Mouse (Mus musculus) liver, adult 2 months (tissue): Measurements from ENCODE around the gene Scn3a. TPM values are rescaled to one million over a fixed set of nuclear protein-coding genes. Genes with fewer than 3 reads are reported as not detected.

Experiments used
- DNase-seq: peaks from one replicate; pipeline ENCODE4 v3.0.0-alpha.2; 2011; ENCODE audit warnings: low read depth, low spot score; ENCODE audit errors: extremely low read depth
- H3K27ac ChIP-seq: fragments of 200-500 bp; replicated peaks from 2 replicates; pipeline ENCODE4 v1.5.1; 2012; ENCODE audit warnings: low read depth, mild to moderate bottlenecking, control low read depth, inconsistent platforms, low read length; ENCODE audit not compliant: insufficient read depth
- H3K27me3 ChIP-seq: fragments of 200-500 bp; 2 replicates; pipeline ENCODE4 v1.6.1; 2012; ENCODE audit warnings: mild to moderate bottlenecking, moderate library complexity, low read length, inconsistent platforms; ENCODE audit not compliant: control insufficient read depth, insufficient read depth
- H3K36me3 ChIP-seq: fragments of 200-500 bp; 2 replicates; pipeline ENCODE4 v1.6.1; 2012; ENCODE audit warnings: low read length, inconsistent platforms; ENCODE audit not compliant: control insufficient read depth, insufficient read depth
- H3K4me1 ChIP-seq: fragments of 200-500 bp; 2 replicates; pipeline ENCODE4 v1.6.1; 2011; ENCODE audit warnings: low read length; ENCODE audit not compliant: control insufficient read depth, insufficient read depth
- H3K4me3 ChIP-seq: fragments of 200-500 bp; 2 replicates; pipeline ENCODE4 v1.5.1; 2011; ENCODE audit warnings: low read depth, mild to moderate bottlenecking, control low read depth, low read length, moderate library complexity; ENCODE audit not compliant: insufficient read depth
- H3K79me2 ChIP-seq: fragments of 200-500 bp; 2 replicates; pipeline ENCODE4 v1.6.1; 2012; ENCODE audit warnings: inconsistent platforms, mild to moderate bottlenecking, low read length, moderate library complexity; ENCODE audit not compliant: control insufficient read depth, insufficient read depth
- H3K9ac ChIP-seq: fragments of 200-500 bp; 2 replicates; pipeline ENCODE4 v1.6.1; 2012; ENCODE audit warnings: low read depth, mild to moderate bottlenecking, control low read depth, inconsistent platforms, low read length
- CTCF ChIP-seq: fragments of 200-500 bp; IDR thresholded peaks from 2 replicates; pipeline ENCODE4 v1.5.1; 2011; ENCODE audit warnings: low read depth, low read length, control low read depth
- POLR2A ChIP-seq: fragments of 200-500 bp; IDR thresholded peaks from 2 replicates; pipeline ENCODE4 v1.6.1; 2011; ENCODE audit warnings: low read length, control low read depth; ENCODE audit not compliant: insufficient read depth; ENCODE audit errors: extremely low read depth
- WGBS: fragments of 180-500 bp; shearing (Covaris S2); methylation state at CpG from one replicate; pipeline ENCODE4 v1.1.7; 2018; 5-methylcytosine and 5-hydroxymethylcytosine counted together
- polyA plus RNA-seq: library from polyadenylated mRNA; depleted of rRNA; stranded (reverse); fragments of >200 nt; gene quantifications from 2 replicates; pipeline ENCODE4 v1.2.3, GENCODE M21; 2012
- total RNA-seq: library from RNA; depleted of rRNA; stranded (reverse); fragments of >200 nt; gene quantifications from 2 replicates; pipeline ENCODE4 v1.2.3, GENCODE M21; 2014

Scn3a gene
- total and polyA plus RNA-seq, 2 experiments: 0.05 to 0.18 TPM

DNA sequence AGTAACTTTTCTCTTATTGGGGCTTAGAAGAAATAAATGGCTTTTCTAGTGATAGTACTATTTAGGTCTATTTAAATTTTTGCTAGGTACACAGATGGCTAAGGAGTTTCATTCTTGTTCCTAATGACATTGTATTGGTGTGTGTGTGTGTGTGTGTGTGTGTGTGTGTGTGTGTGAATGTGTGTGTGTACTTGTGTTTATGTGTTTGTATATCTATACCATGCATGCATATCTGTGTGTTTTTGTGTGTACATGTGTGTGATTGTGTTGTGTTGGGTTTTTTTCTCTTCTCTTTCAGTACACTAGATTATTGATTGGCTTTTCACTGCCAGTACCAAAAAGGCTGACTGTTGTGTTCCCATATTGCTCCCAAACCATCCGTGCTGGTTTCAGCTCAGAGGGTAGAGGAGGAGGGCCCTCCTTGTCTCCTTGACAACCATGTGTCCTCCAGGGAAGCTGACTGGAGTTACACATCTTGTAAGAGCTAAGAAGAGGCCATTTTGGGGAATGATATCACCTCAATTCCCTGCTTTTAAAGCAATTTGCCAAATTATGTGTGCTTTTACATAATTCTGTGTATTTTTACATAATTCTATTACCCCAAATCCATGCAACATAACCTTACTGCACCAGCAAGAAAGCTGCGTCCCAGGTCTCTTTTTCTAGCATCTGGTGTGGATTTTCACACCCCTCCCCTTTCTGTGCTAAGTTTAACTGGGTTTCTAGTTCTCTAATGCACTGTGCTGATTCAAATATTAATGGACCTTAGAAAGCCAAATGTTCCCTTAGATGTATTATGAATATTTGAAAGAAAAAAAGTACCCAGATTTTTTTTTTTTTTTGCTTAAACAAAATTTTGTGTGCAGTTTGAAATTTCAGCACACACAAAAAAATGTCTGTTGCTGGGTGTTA lies 116.7 kb downstream of the Scn3a start:
- Histone ChIP-seq H3K79me2 (no peaks in the 10 kb centered on the region), H3K27me3 (no peaks in the 10 kb centered on the region), H3K27ac (no peak overlapping the region), H3K4me3 (no peak overlapping the region), H3K36me3 (no peaks in the 10 kb centered on the region), H3K4me1 (no peaks in the 10 kb centered on the region), H3K9ac (no peak overlapping the region)
- WGBS: 60% methylated on average over 2 of the region's 2 CpGs
- TF ChIP-seq POLR2A: no peak
- DNase-seq: no peak

DNA sequence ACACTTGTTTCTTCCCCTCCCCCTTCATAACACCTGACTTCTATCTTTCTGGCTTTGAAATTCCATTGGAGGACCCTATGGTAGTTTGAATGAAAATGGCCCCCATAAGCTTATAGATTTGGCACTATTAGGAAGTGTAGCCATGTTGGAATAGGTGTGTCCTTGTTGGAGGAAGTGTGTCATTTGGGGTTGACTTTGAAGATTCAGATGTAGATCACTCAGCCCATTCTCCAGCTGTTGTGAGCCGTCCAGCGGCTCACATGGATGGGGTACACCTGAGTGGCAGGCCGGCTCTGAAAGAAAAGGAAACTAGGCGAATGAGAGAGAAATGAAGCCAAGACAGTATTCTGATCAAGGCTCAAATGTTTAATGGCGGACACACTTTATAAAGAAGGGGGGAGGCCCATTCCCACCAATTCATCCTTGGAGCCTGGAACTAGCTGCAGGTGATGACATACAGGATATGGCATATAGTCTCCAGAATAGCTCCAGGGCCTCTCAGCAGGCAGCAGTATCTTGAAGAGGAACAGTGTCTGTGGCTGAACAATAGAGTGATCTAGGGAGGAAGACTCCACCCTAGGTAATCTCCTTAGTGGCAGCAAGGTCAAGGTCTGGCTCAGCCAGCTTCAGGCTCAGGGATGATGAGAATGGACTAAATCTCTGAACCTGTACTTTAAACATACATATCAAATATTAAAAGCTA lies 118.2 kb downstream of the Scn3a start:
- no peak overlapping the region for H3K4me3 ChIP-seq
- no peak for TF ChIP-seq CTCF
- TF ChIP-seq POLR2A: no peak
- 92% methylated on average over 5 of the region's 5 CpGs for WGBS
- no peaks in the 10 kb centered on the region for H3K4me1 ChIP-seq
- H3K27ac ChIP-seq: no peak overlapping the region
- H3K9ac ChIP-seq: no peak overlapping the region
- no peak for DNase-seq
- H3K27me3 ChIP-seq: no peaks in the 10 kb centered on the region
- H3K36me3 ChIP-seq: no peaks in the 10 kb centered on the region
- H3K79me2 ChIP-seq: no peaks in the 10 kb centered on the region

DNA sequence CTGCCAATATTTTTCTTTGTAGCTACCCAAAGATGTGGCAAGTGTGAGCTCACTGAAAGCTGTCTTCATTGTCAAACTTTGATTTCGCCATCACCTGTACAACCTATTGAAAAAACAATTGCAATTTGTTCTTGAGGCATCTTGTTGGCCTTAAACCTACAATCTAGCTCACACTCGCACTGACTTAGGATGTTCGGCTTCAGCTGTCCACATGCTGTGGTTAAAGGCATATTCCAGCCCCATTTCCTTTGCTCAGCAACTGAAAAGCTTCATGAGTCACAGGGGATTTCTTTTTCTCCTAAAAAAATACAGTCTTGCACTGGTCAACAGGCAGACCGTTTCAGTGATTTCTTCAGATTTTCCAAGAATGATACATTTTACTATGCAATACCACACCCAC lies 124.3 kb downstream of the Scn3a start:
- Histone ChIP-seq H3K4me3 (no peak overlapping the region), H3K27me3 (no peaks in the 10 kb centered on the region), H3K79me2 (no peaks in the 10 kb centered on the region), H3K36me3 (no peaks in the 10 kb centered on the region), H3K9ac (no peak overlapping the region), H3K27ac (no peak overlapping the region), H3K4me1 (no peaks in the 10 kb centered on the region)
- TF ChIP-seq POLR2A: no peak
- 84% methylated on average over 4 of the region's 4 CpGs for WGBS
- DNase-seq: no peak

DNA sequence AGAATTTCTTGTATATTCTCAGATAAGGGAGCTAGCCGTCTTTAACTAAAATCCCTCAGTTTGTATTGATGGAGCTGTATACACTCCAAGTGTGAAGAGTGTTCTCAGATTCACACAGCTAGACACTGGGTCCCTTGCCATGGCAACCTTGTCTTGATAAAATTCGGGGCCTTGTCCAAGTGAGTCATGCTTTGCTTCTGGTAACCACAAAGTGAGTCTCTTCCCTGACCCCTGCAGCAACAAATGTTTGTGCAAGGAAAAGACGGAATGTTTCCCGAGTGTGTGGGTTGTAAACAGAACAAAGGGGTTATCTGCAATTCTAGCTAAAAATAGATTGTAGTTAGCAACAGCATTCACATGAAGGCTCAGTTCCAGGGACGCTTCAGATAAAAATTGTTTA lies 125.9 kb downstream of the Scn3a start:
- DNase-seq: peak; percentile 58
- Histone ChIP-seq H3K27me3 (no peaks in the 10 kb centered on the region), H3K9ac (no peak overlapping the region), H3K27ac (no peak overlapping the region), H3K4me1 (no peaks in the 10 kb centered on the region), H3K79me2 (no peaks in the 10 kb centered on the region), H3K36me3 (no peaks in the 10 kb centered on the region), H3K4me3 (no peak overlapping the region)
- TF ChIP-seq CTCF (no peak), POLR2A (no peak)
- WGBS: 32% methylated on average over 5 of the region's 5 CpGs

DNA sequence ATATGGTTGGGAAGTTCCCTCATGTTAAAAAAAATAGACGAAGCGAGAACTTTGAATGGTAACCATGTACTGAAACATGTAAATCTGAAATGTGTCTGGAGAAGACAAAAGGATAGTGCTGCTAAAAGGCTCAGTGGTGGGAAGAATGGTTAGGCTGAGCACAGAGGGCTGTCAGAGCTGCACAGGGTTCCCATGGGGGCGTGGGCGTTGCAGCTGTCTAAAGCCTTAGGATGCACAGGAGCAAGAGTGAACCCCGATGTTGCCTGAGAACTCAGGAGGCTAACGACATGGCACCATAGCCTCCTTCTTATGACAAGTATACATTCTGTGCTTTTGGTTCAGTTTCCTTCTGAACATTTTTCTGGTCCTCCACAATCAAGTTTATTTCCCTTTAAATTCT lies 126.3 kb downstream of the Scn3a start:
- TF ChIP-seq CTCF (no peak), POLR2A (no peak)
- Histone ChIP-seq H3K79me2 (no peaks in the 10 kb centered on the region), H3K27ac (no peak overlapping the region), H3K4me3 (no peak overlapping the region), H3K36me3 (no peaks in the 10 kb centered on the region), H3K4me1 (no peaks in the 10 kb centered on the region), H3K27me3 (no peaks in the 10 kb centered on the region), H3K9ac (no peak overlapping the region)
- WGBS: 88% methylated on average over 6 of the region's 6 CpGs
- no peak for DNase-seq

DNA sequence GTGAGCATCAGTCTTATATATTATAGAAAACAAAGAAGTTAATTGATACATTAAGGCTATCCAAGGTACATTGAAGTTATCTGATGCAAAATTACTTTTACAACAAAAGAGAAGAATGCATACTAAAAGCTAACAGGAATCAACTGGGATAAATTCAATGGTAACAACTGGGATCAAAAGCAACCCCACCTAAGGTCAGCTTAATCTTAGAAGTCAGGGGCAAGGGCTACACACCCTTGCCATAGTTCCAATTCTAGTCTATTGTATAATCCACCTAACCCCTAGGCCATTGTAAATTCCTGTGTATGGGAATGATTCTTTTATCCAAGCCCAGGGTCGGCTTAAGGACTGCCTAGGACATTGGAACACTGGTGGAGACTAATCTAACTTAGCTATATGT lies 130.5 kb downstream of the Scn3a start:
- no peaks in the 10 kb centered on the region for H3K79me2 ChIP-seq
- H3K27me3 ChIP-seq: no peaks in the 10 kb centered on the region
- no peak for DNase-seq
- WGBS: 93% methylated on average over 1 of the region's 1 CpGs
- no peak overlapping the region for H3K4me3 ChIP-seq
- H3K36me3 ChIP-seq: no peaks in the 10 kb centered on the region
- no peak overlapping the region for H3K9ac ChIP-seq
- H3K27ac ChIP-seq: no peak overlapping the region
- TF ChIP-seq POLR2A (no peak), CTCF (no peak)
- no peaks in the 10 kb centered on the region for H3K4me1 ChIP-seq
